Mouse (Mus musculus) G1E (cell line): Measurements from ENCODE around the gene Helt.

Experiments
- CTCF ChIP-seq: IDR thresholded peaks from 2 replicates; pipeline ENCODE4 v1.5.1; 2012; ENCODE audit warnings: low read depth, low read length, inconsistent platforms, mixed read lengths
- GATA1 ChIP-seq: IDR thresholded peaks from 2 replicates; pipeline ENCODE4 v1.6.1; 2012; ENCODE audit warnings: borderline replicate concordance, low read length, inconsistent platforms, mixed read lengths
- TAL1 ChIP-seq: conservative IDR thresholded peaks from 2 replicates; pipeline ENCODE4 v1.6.1; 2012; ENCODE audit warnings: low read depth, low read length, inconsistent platforms, mixed read lengths

- no peak for TF ChIP-seq CTCF
- TF ChIP-seq TAL1, result no peak
- TF ChIP-seq GATA1, result no peak
Measured at GRCm38 (mm10) chr8:46308189-46308588, 13.7 kb upstream of the Helt start.
